Mouse (Mus musculus) myocyte (in vitro differentiated cells): ENCODE data around the gene Ablim1. TPM values are rescaled to one million over a fixed set of nuclear protein-coding genes. Genes with fewer than 3 reads are reported as not detected.

ENCODE experiments used
- H3K27me3 ChIP-seq: one replicate; pipeline ENCODE4 v1.6.1; 2011; ENCODE audit not compliant: control insufficient read depth, insufficient read depth, insufficient read length
- H3K36me3 ChIP-seq: one replicate; pipeline ENCODE4 v1.6.1; 2011; ENCODE audit not compliant: control insufficient read depth, insufficient read depth
- H3K4me2 ChIP-seq: one replicate; pipeline ENCODE4 v1.6.1; 2011; ENCODE audit warnings: low read depth, control low read depth
- H3K4me3 ChIP-seq: one replicate; pipeline ENCODE4 v1.5.1; 2011; ENCODE audit warnings: mild to moderate bottlenecking, control low read depth, moderate library complexity
- H3K79me2 ChIP-seq: one replicate; pipeline ENCODE4 v1.6.1; 2011; ENCODE audit not compliant: control insufficient read depth, insufficient read depth
- H3ac ChIP-seq: one replicate; pipeline ENCODE4 v1.6.1; 2011; ENCODE audit not compliant: control insufficient read depth, insufficient read length
- CEBPB ChIP-seq: IDR thresholded peaks from 2 replicates; pipeline ENCODE4 v1.6.1; 2011; ENCODE audit warnings: mild to moderate bottlenecking, moderate library complexity; ENCODE audit not compliant: poor library complexity, insufficient read depth, severe bottlenecking
- E2F4 ChIP-seq: IDR thresholded peaks from one replicate; pipeline ENCODE4 v1.6.1; 2011; ENCODE audit warnings: mild to moderate bottlenecking, control low read depth, moderate library complexity; ENCODE audit not compliant: insufficient read depth
- MAX ChIP-seq: IDR thresholded peaks from one replicate; pipeline ENCODE4 v1.6.1; 2011; ENCODE audit warnings: low read depth, mild to moderate bottlenecking, control low read depth
- MYOD1 ChIP-seq, 3 experiments: IDR thresholded peaks; one replicate each; pipeline ENCODE4 v1.6.1; 2011; ENCODE audit warnings: control low read depth in 2 of 3, low read depth in 2 of 3, mild to moderate bottlenecking in 2 of 3, moderate library complexity in 1 of 3; ENCODE audit not compliant: insufficient read length in 2 of 3, control insufficient read depth in 1 of 3
- MYOG ChIP-seq, 3 experiments: IDR thresholded peaks; one replicate each; pipeline ENCODE4 v1.6.1; 2011; ENCODE audit warnings: control low read depth in 2 of 3, low read depth in 2 of 3, mild to moderate bottlenecking in 2 of 3; ENCODE audit not compliant: insufficient read length in 2 of 3, control insufficient read depth in 1 of 3, insufficient read depth in 1 of 3
- POLR2A ChIP-seq: IDR thresholded peaks from one replicate; pipeline ENCODE4 v1.6.1; 2011; ENCODE audit warnings: low read depth, mild to moderate bottlenecking, control low read depth, moderate library complexity; ENCODE audit not compliant: insufficient read length
- POLR2AphosphoS2 ChIP-seq: IDR thresholded peaks from one replicate; pipeline ENCODE4 v1.6.1; 2011; ENCODE audit warnings: low read depth, control low read depth; ENCODE audit not compliant: insufficient read length
- REST ChIP-seq: IDR thresholded peaks from one replicate; pipeline ENCODE4 v1.6.1; 2011; ENCODE audit warnings: mild to moderate bottlenecking, control low read depth, moderate library complexity; ENCODE audit not compliant: insufficient read depth, insufficient read length
- SRF ChIP-seq: IDR thresholded peaks from one replicate; pipeline ENCODE4 v1.6.1; 2011; ENCODE audit warnings: low read depth; ENCODE audit not compliant: control insufficient read depth, insufficient read length
- TCF12 ChIP-seq: IDR thresholded peaks from one replicate; pipeline ENCODE4 v1.6.1; 2011; ENCODE audit warnings: mild to moderate bottlenecking, control low read depth; ENCODE audit not compliant: poor library complexity, insufficient read depth, severe bottlenecking
- TCF3 ChIP-seq: IDR thresholded peaks from one replicate; pipeline ENCODE4 v1.6.1; 2011; ENCODE audit warnings: low read depth, control low read depth; ENCODE audit not compliant: insufficient read length
- USF1 ChIP-seq: IDR thresholded peaks from one replicate; pipeline ENCODE4 v1.6.1; 2011; ENCODE audit warnings: low read depth, mild to moderate bottlenecking, control low read depth, moderate library complexity
- polyA plus RNA-seq: library from polyadenylated mRNA; unstranded; fragments of >200 nt; fragmentation: generic; extraction: Trizol; gene quantifications from one replicate; pipeline ENCODE4 v1.2.1, GENCODE M21; 2012; ENCODE audit warnings: missing spikeins

Gene Ablim1
- polyA plus RNA-seq, 1 experiment: 29.9 TPM

DNA sequence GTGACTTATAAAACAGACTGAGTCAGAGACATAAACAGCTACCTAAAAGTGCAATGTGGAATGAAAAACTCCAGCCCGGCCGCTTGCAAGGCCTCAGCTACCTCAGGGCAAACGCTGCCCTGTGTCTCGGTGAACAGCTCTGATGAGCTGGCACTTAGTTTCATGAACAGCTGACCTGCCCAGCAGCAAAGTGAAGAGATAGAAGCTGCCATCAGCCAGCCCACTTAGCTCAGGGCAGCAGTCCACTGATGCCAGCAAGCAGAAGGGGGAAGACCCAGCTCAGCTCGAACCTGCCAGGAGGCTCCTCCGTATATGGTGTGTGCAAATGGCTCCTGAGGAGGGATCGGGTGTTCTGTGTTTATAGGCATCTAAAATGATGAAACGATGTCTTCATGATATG, 67.5 kb downstream of the Ablim1 start:
- TF ChIP-seq CEBPB (no peak), SRF (no peak), E2F4 (no peak), MAX (no peak), MYOD1 (IDR thresholded peaks at IDR 0.05; ENCODE audit: control insufficient read depth in 1 of 3, insufficient read length in 2 of 3, low read depth in 2 of 3) (no peak), POLR2A (no peak), TCF12 (no peak), POLR2AphosphoS2 (no peak), REST (no peak), TCF3 (no peak), USF1 (no peak), MYOG (IDR thresholded peaks at IDR 0.05; ENCODE audit: control insufficient read depth in 1 of 3, insufficient read depth in 1 of 3, insufficient read length in 2 of 3, low read depth in 2 of 3) (no peak)
- Histone ChIP-seq H3ac (no peak overlapping the region), H3K79me2 (no peaks in the 10 kb centered on the region)

DNA sequence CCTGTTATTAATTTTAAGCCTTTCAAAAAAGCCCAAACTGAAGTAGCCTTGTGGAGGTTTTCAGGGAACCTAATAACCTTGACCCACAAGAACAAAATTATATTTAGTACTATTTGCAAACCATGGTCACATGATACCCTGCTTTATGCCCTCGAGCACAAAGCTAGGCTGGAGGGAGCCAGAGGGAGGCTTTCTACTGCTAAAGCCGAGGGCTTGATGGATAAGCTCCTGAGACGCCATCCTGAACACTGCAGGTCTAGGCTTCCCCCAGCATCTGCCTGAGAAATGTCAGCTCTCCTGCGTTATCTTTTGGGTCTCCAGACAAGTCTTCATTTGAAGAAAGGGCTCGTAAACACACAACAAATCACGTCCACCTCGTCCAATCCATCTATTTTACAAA, 70.4 kb downstream of the Ablim1 start:
- TF ChIP-seq USF1 (peak; percentile 20), E2F4 (no peak), REST (no peak), CEBPB (no peak)
- Histone ChIP-seq H3ac (no peak overlapping the region), H3K4me2 (no peak overlapping the region), H3K4me3 (no peak overlapping the region), H3K79me2 (no peaks in the 10 kb centered on the region), H3K27me3 (no peaks in the 10 kb centered on the region), H3K36me3 (no peaks in the 10 kb centered on the region)

More for the DNA sequence above, 67.5 kb downstream of the Ablim1 start:
- no peak overlapping the region for H3K4me2 ChIP-seq
- no peaks in the 10 kb centered on the region for H3K36me3 ChIP-seq
- no peak overlapping the region for H3K4me3 ChIP-seq
- H3K27me3 ChIP-seq: no peaks in the 10 kb centered on the region

DNA sequence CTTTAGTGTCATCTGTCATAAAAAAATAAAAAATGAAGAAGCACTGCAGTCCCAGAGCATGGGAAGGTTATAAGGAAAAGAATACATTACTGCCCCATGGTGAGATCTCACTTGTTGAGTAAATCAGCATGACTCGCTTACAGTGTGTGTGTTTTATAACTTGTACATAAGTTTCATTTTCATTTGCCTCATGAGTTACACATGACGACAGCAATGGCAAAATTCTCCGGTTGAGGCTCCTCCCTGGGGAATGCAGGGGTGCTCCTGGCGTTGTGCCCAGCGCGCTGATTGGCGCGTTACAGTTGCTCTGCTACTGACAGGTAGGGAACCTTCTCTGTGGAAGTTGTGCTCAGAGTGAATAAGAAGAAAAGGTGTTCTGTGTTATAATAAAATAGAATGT, 71.1 kb downstream of the Ablim1 start:
- Histone ChIP-seq H3K4me3 (no peak overlapping the region), H3K27me3 (no peaks in the 10 kb centered on the region), H3ac (no peak overlapping the region), H3K79me2 (no peaks in the 10 kb centered on the region), H3K36me3 (no peaks in the 10 kb centered on the region), H3K4me2 (peak overlapping the region; percentile 44)
- TF ChIP-seq POLR2A (no peak), USF1 (no peak), MYOD1 (IDR thresholded peaks at IDR 0.05; ENCODE audit: control insufficient read depth in 1 of 3, insufficient read length in 2 of 3, low read depth in 2 of 3) (no peak), SRF (no peak), MYOG (IDR thresholded peaks at IDR 0.05; ENCODE audit: control insufficient read depth in 1 of 3, insufficient read depth in 1 of 3, insufficient read length in 2 of 3, low read depth in 2 of 3) (no peak), MAX (no peak), POLR2AphosphoS2 (no peak), TCF3 (no peak), E2F4 (no peak), CEBPB (no peak), REST (no peak), TCF12 (no peak)

DNA sequence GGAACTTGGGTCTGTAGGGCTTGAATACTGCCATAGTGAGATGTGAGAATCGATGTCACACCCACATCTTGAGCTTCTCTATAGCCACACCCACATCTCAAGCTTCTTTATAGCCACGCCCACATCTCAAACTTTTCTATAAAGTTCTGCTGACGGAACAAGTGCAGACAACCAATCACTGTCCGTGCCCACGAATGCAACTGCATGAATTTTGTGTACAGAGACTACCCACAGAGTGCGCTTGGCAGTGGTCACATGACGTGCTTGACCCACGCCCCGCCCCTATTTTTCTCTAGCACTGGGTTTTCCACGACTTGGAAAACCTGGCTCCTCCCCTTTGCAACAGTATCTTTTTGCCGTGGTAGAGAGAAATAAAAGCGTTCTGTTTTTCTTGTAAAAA, 71.5 kb downstream of the Ablim1 start:
- Histone ChIP-seq H3K36me3 (no peaks in the 10 kb centered on the region), H3K79me2 (no peaks in the 10 kb centered on the region), H3ac (no peak overlapping the region), H3K27me3 (no peaks in the 10 kb centered on the region), H3K4me2 (peak overlapping the region; percentile 44), H3K4me3 (no peak overlapping the region)
- TF ChIP-seq E2F4 (no peak), USF1 (peak; percentile 31)

DNA sequence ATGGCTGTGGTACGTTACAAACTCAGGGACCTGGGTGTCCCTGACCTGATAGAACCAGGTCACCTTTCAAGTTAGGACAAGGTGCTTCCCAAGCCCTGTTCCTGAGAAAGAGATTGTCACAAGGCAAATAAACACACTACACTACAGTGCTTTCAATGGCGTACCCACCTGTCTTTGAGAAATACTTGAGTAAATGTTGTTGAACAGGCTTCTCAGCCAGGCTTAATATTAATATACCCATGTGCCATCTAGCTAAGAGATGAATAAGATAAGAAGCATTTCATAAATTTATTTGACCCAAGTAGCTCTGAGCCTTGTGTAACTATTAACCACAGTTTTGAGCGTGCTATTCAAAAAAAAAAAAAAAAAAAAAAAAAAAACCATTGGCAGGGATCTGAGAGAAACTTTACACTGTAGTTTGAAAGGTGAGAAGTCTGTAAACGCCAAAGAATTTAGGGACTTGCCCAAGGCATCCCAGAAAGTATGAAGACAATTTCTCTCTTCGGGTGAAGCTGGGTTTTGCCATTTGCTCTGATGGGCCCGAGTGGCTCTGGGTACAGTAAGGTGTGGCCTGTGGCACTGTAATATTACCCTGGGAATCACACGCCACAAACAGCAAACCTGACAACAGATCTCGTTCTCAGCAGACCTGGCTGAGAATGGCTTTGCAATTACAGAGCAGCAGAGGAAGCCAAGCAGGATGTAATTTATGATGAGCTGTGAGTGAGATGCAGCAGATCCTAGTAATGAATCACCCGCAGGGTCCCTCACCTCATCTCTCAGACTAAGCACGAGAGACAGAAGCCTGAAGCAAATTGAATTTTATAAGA, 73.1 kb downstream of the Ablim1 start:
- H3ac ChIP-seq: no peak overlapping the region
- no peaks in the 10 kb centered on the region for H3K79me2 ChIP-seq
- no peak overlapping the region for H3K4me3 ChIP-seq
- H3K27me3 ChIP-seq: no peaks in the 10 kb centered on the region
- H3K36me3 ChIP-seq: no peaks in the 10 kb centered on the region
- peak overlapping the region; percentile 38 for H3K4me2 ChIP-seq
- TF ChIP-seq SRF (no peak), MYOG (IDR thresholded peaks at IDR 0.05; ENCODE audit: control insufficient read depth in 1 of 3, insufficient read depth in 1 of 3, insufficient read length in 2 of 3, low read depth in 2 of 3) (peak in 1 of 3 experiments; percentile 70), REST (no peak), USF1 (no peak), CEBPB (peak; percentile 16; the same call in 1 of the 2 replicates), E2F4 (no peak), POLR2AphosphoS2 (no peak), TCF3 (no peak), MYOD1 (IDR thresholded peaks at IDR 0.05; ENCODE audit: control insufficient read depth in 1 of 3, insufficient read length in 2 of 3, low read depth in 2 of 3) (peak in 1 of 3 experiments; percentile 29)
